Mouse (Mus musculus): ENCODE measurements around the gene 7530416G11Rik. TPM values are rescaled to one million over a fixed set of nuclear protein-coding genes. Genes with fewer than 3 reads are reported as not detected.
A peak's percentile ranks its signal among the peaks of the same experiment; 100 is the strongest.

Gene 7530416G11Rik
- polyA plus RNA-seq, 1 experiment from 2014 or later = not detected

- no peak overlapping the region for H3K4me3 ChIP-seq (replicated peaks)
- H3K27me3 ChIP-seq = no peaks in the 10 kb centered on the region
- no peaks in the 10 kb centered on the region for H3K9me3 ChIP-seq (replicated peaks)
- H3K4me1 ChIP-seq = peaks cover 7% of the 10 kb centered on the region
- no peak overlapping the region for H3K27ac ChIP-seq
- no peak overlapping the region for H3K9ac ChIP-seq
- WGBS = 77% methylated on average over 32 of the region's 32 CpGs
- no peak overlapping the region for H3K4me2 ChIP-seq
- ATAC-seq (replicated peaks; ENCODE audit: low FRiP score) = no peak
- no peaks in the 10 kb centered on the region for H3K36me3 ChIP-seq
These were observed 4.5 kb upstream of the 7530416G11Rik start for GRCm38 (mm10) chr15:85507370-85508014.

- no peak for ATAC-seq (replicated peaks; ENCODE audit: low FRiP score)
- no peak overlapping the region for H3K4me3 ChIP-seq (replicated peaks)
- H3K9me3 ChIP-seq (replicated peaks) = no peaks in the 10 kb centered on the region
- no peaks in the 10 kb centered on the region for H3K36me3 ChIP-seq
- H3K4me2 ChIP-seq = no peak overlapping the region
- H3K4me1 ChIP-seq = peaks cover 7% of the 10 kb centered on the region
- H3K27ac ChIP-seq = no peak overlapping the region
- H3K27me3 ChIP-seq = no peaks in the 10 kb centered on the region
- H3K9ac ChIP-seq = no peak overlapping the region
- 58% methylated on average over 1 of the region's 1 CpGs for WGBS
These were observed 3.7 kb upstream of the 7530416G11Rik start for GRCm38 (mm10) chr15:85506680-85507079.

DNA sequence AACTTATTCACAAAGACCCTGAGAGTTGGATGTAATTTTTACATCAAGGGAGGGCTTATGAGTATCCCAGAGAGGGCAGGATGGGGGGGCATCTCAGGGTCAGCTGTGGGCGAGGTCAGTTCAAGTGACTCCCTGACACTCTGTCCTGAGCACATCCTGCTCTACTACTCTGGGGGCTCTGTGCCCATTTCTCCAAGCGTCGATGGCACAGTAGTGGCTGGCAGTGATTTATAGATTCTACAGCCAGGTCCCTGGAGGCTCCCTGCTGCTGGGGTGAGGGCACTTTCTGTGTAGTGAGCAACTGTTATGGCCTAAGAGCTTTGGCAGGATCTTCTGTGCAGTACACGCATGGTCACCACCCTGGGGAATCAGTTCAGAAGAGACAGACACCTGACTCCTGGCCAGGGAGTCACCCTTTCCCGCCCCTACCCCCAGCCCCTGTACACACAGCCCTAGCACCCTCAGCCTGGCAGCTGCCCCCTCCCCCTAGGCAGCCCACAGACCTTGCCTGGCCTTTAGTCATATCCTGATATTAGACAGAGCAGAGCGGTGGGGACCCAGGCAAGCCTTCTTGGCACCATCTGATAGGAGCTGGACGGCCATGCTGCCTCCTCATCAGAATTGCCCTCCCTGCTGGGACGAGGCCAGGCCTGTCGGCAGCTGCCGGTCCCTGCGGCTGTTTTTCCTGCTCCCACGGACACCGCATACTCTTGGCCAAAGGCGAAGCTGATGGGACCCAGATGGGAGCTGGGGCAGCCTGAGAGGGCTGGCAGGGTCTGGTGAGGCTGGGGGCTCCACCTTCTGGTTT, 2.3 kb upstream of the 7530416G11Rik start:
- 40% methylated on average over 14 of the region's 14 CpGs for WGBS
- no peaks in the 10 kb centered on the region for H3K27me3 ChIP-seq
- H3K27ac ChIP-seq = no peak overlapping the region
- no peaks in the 10 kb centered on the region for H3K36me3 ChIP-seq
- H3K4me1 ChIP-seq = peaks cover 7% of the 10 kb centered on the region
- no peak overlapping the region for H3K4me3 ChIP-seq (replicated peaks)
- no peak for ATAC-seq (replicated peaks; ENCODE audit: low FRiP score)
- H3K9ac ChIP-seq = no peak overlapping the region
- no peak overlapping the region for H3K4me2 ChIP-seq
- no peaks in the 10 kb centered on the region for H3K9me3 ChIP-seq (replicated peaks)

GRCm38 (mm10) chr15:85500267-85500666, 2.8 kb downstream of the 7530416G11Rik start:
- no peak overlapping the region for H3K4me3 ChIP-seq (replicated peaks)
- H3K9ac ChIP-seq = no peak overlapping the region
- peaks cover 2% of the 10 kb centered on the region; the same call in 1 of the 2 replicates for H3K4me1 ChIP-seq
- no peaks in the 10 kb centered on the region for H3K36me3 ChIP-seq
- no peaks in the 10 kb centered on the region for H3K9me3 ChIP-seq (replicated peaks)
- WGBS = 79% methylated on average over 10 of the region's 10 CpGs
- no peak overlapping the region for H3K4me2 ChIP-seq
- no peak overlapping the region for H3K27ac ChIP-seq
- no peak for ATAC-seq (replicated peaks; ENCODE audit: low FRiP score)
- no peaks in the 10 kb centered on the region for H3K27me3 ChIP-seq

DNA sequence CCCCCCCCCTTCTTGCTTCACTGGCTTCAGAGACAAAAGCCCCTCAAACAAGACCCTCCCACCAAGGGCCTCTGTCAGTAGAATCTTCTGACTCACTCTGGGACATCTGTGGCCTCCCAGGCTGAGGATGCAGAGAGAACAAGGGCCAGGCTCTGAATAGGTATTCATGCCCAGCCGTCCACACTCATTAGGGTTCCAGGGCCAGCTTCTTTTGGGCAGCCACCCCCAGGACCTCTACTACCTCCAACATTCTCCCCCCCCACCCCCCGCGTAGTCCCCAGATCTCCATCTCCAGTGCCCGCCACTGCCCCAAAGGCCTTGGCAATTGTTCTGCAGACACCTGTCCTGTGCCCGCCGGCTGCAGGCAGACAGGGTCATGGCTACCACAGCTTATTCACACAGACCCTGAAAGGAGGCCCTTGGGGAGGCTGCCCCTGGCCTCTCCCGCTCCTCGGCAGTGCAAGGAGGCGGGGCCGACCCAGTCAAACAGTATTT, 5.0 kb downstream of the 7530416G11Rik start:
- no peaks in the 10 kb centered on the region for H3K9me3 ChIP-seq (replicated peaks)
- H3K4me3 ChIP-seq (replicated peaks) = no peak overlapping the region
- H3K36me3 ChIP-seq = no peaks in the 10 kb centered on the region
- H3K4me1 ChIP-seq = no peaks in the 10 kb centered on the region
- no peak overlapping the region for H3K27ac ChIP-seq
- peaks cover 6% of the 10 kb centered on the region; the same call in 1 of the 2 replicates for H3K27me3 ChIP-seq
- ATAC-seq (replicated peaks; ENCODE audit: low FRiP score) = no peak
- 57% methylated on average over 10 of the region's 10 CpGs for WGBS
- H3K9ac ChIP-seq = no peak overlapping the region
- no peak overlapping the region for H3K4me2 ChIP-seq

DNA sequence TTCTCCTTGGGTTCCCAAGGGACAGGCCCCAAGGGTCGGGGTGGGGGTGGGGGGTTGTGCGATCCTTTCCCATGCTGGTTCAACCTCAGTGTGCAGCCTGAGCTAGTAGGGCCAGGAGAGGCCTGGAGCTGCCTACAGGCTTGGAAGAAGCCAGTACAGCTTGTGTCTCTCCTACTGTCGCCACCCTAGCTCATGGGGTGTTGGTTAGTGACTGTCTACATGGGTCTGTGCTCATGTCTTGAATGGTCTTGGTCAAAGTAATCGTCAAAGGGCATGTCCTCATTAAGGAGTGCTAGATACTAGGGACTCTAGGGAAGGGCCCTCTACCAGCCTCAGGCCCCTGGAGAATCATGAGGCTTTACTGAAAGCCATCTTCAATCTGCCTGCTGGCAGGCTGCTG, 5.5 kb downstream of the 7530416G11Rik start:
- Histone ChIP-seq H3K27me3 (peaks cover 6% of the 10 kb centered on the region; the same call in 1 of the 2 replicates), H3K4me1 (no peaks in the 10 kb centered on the region), H3K4me3 (replicated peaks) (no peak overlapping the region), H3K9me3 (replicated peaks) (no peaks in the 10 kb centered on the region), H3K27ac (no peak overlapping the region), H3K4me2 (no peak overlapping the region), H3K9ac (no peak overlapping the region), H3K36me3 (no peaks in the 10 kb centered on the region)
- 77% methylated on average over 4 of the region's 4 CpGs for WGBS
- ATAC-seq (replicated peaks; ENCODE audit: low FRiP score) = no peak

- H3K9me3 ChIP-seq (replicated peaks) = no peaks in the 10 kb centered on the region
- WGBS = 14% methylated on average over 11 of the region's 11 CpGs
- H3K9ac ChIP-seq = no peak overlapping the region
- H3K36me3 ChIP-seq = no peaks in the 10 kb centered on the region
- H3K4me3 ChIP-seq (replicated peaks) = no peak overlapping the region
- peaks cover 6% of the 10 kb centered on the region; the same call in 1 of the 2 replicates for H3K27me3 ChIP-seq
- no peaks in the 10 kb centered on the region for H3K4me1 ChIP-seq
- no peak for ATAC-seq (replicated peaks; ENCODE audit: low FRiP score)
- no peak overlapping the region for H3K4me2 ChIP-seq
- H3K27ac ChIP-seq = no peak overlapping the region
These were observed 8.8 kb downstream of the 7530416G11Rik start for GRCm38 (mm10) chr15:85494163-85494621.

GRCm38 (mm10) chr15:85489751-85490150, 13.3 kb downstream of the 7530416G11Rik start:
- Histone ChIP-seq H3K27ac (no peak overlapping the region), H3K4me1 (no peaks in the 10 kb centered on the region), H3K4me3 (replicated peaks) (no peak overlapping the region), H3K27me3 (peaks cover 6% of the 10 kb centered on the region; the same call in 1 of the 2 replicates), H3K36me3 (no peaks in the 10 kb centered on the region), H3K4me2 (no peak overlapping the region), H3K9me3 (replicated peaks) (no peaks in the 10 kb centered on the region), H3K9ac (no peak overlapping the region)
- no peak for ATAC-seq (replicated peaks; ENCODE audit: low FRiP score)
- 84% methylated on average over 7 of the region's 7 CpGs for WGBS

- Histone ChIP-seq H3K4me1 (no peaks in the 10 kb centered on the region), H3K9me3 (replicated peaks) (no peaks in the 10 kb centered on the region), H3K36me3 (no peaks in the 10 kb centered on the region), H3K27me3 (peaks cover 6% of the 10 kb centered on the region; the same call in 1 of the 2 replicates), H3K27ac (no peak overlapping the region), H3K9ac (no peak overlapping the region), H3K4me3 (replicated peaks) (no peak overlapping the region), H3K4me2 (no peak overlapping the region)
- no peak for ATAC-seq (replicated peaks; ENCODE audit: low FRiP score)
- WGBS = 71% methylated on average over 10 of the region's 10 CpGs
These were observed 14.1 kb downstream of the 7530416G11Rik start for GRCm38 (mm10) chr15:85488900-85489299.

DNA sequence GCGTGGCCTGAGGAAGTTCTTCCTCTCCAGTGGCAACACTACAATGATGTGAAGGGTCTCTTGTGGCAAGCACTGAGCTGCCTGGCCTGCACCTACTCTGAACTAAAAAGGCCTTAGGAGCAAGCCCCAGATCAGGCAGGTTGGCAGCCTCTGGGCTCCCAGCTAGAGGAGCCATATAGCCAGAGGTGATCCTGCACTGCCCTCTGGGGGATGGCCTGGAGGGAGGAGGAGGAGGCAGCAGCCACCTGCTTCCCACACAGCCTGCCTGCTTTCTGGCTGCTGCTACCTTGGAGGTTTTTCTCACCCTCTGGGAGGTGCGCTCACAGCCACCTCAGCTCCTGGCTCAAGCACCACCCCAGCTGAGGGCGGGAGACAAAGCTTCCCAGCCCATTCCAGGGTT, 22.4 kb downstream of the 7530416G11Rik start:
- Histone ChIP-seq H3K9ac (no peak overlapping the region), H3K36me3 (no peaks in the 10 kb centered on the region)

GRCm38 (mm10) chr15:85479919-85480318, 23.1 kb downstream of the 7530416G11Rik start:
- no peaks in the 10 kb centered on the region for H3K9me3 ChIP-seq (replicated peaks)
- H3K27ac ChIP-seq = peak overlapping the region; percentile 18
- 46% methylated on average over 5 of the region's 5 CpGs for WGBS
- ATAC-seq (replicated peaks; ENCODE audit: low FRiP score) = no peak
- H3K4me3 ChIP-seq (replicated peaks) = no peak overlapping the region
- H3K36me3 ChIP-seq = no peaks in the 10 kb centered on the region
- H3K27me3 ChIP-seq = 0 out of 2 replicates have a peak, but pooled peaks cover 3% of the 10 kb centered on the region
- peaks cover 13% of the 10 kb centered on the region; the same call in 1 of the 2 replicates for H3K4me1 ChIP-seq
- no peak overlapping the region for H3K9ac ChIP-seq
- H3K4me2 ChIP-seq = no peak overlapping the region

More for the DNA sequence above, 22.4 kb downstream of the 7530416G11Rik start:
- Histone ChIP-seq H3K27ac (peak overlapping the region; percentile 18; the same call in 1 of the 2 replicates), H3K4me3 (replicated peaks) (no peak overlapping the region), H3K4me2 (no peak overlapping the region), H3K4me1 (peaks cover 13% of the 10 kb centered on the region; the same call in 1 of the 2 replicates), H3K27me3 (0 out of 2 replicates have a peak, but pooled peaks cover 3% of the 10 kb centered on the region), H3K9me3 (replicated peaks) (no peaks in the 10 kb centered on the region)
- ATAC-seq (replicated peaks; ENCODE audit: low FRiP score) = 0 out of 2 replicates have a peak, but pooled peaks have one; percentile 52
- 27% methylated on average over 3 of the region's 3 CpGs for WGBS

DNA sequence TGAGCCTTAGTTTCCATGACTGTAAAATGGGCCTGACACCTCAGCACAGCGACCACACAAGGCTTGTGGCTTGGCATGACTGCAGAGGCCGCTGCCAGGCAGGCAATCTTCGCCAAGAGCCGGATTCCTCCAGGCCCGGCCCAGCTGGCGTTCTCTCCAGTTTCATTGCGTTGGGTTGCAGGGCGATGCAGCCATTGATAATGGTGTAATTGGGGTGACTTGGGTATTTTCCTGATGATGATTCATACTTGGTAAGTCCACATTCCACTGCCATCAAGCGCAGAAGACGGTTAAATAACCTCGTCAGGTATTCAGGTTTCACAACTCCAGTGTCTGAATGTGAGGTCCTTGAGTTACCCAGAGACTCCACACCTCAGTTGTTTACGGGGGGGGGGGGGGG, 23.7 kb downstream of the 7530416G11Rik start:
- Histone ChIP-seq H3K4me2 (no peak overlapping the region), H3K27me3 (0 out of 2 replicates have a peak, but pooled peaks cover 3% of the 10 kb centered on the region), H3K9ac (no peak overlapping the region), H3K4me1 (peaks cover 13% of the 10 kb centered on the region; the same call in 1 of the 2 replicates), H3K36me3 (no peaks in the 10 kb centered on the region), H3K27ac (no peak overlapping the region), H3K4me3 (replicated peaks) (no peak overlapping the region), H3K9me3 (replicated peaks) (no peaks in the 10 kb centered on the region)
- WGBS = 83% methylated on average over 12 of the region's 12 CpGs
- ATAC-seq (replicated peaks; ENCODE audit: low FRiP score) = no peak
